Mouse (Mus musculus): ENCODE measurements at regions not wholly inside any gene's neighbourhood (a gene's known extent, or its start where the extent isn't known, plus 50 kb on each side); places are given as distances from the start of the nearest gene placed in this dataset.

DNA sequence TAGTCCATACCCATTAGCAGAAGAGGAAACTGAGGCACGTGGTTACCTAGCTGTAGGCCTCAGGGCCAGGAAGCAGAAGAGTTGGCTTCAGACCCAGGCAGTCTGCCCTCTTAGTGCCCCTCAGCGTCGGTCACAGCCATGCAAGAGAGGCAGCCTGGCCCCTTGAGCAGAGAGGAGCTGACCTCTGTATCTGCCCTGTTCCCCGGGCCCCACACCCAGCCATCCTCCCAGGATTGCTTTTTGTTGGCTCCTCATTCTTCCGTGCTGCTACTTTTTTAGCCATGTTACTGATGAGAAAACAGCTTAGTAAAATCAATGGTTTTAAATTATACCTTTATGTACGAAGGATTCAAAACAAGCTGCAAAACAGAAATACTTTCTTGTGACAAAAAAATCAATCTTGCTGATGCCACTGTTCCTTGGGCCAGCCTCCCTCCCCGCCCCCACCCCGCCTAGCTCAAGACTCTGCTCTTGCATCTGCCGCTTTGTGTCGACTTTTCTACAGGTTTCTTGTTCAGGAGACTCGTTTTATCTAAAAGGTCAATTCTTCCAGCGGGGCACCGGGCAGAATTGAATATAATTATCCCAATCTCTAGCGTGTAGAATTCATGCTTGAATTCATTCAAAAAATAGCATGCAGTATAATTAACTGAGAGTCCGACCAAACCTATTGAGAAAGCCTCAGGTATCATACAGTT is 70.8 kb downstream of the Sall1 start:
- Histone ChIP-seq H3K36me3 (replicated peaks) (no peaks in the 10 kb centered on the region), H3K9me3 (replicated peaks) (peaks cover 72% of the 10 kb centered on the region), H3K27me3 (ENCODE audit: insufficient read depth, low read length) (no peaks in the 10 kb centered on the region), H3K4me3 (ENCODE audit: low read depth, low read length) (no peak overlapping the region), H3K4me1 (ENCODE audit: insufficient read depth, low read depth, low read length) (no peaks in the 10 kb centered on the region)
- no peak for TF ChIP-seq GATA2 (IDR thresholded peaks at IDR 0.05; ENCODE audit: borderline replicate concordance, low read depth, low read length)
- no peak for TF ChIP-seq POLR2AphosphoS5 (IDR thresholded peaks at IDR 0.05; ENCODE audit: insufficient replicate concordance, low read depth, low read length)
- no peak for TF ChIP-seq CTCF (IDR thresholded peaks at IDR 0.05; ENCODE audit: low read depth, low read length)
- TF ChIP-seq GATA1 (IDR thresholded peaks at IDR 0.05; ENCODE audit: borderline replicate concordance, low read length), result no peak
- no peak for TF ChIP-seq TAL1 (conservative IDR thresholded peaks at IDR 0.05; ENCODE audit: low read depth, low read length)
- DNase-seq (ENCODE audit: low spot score), result no peak
- ATAC-seq (ENCODE audit: extremely low read depth, insufficient number of reproducible peaks, low FRiP score, poor library complexity, severe bottlenecking), result no peak

DNA sequence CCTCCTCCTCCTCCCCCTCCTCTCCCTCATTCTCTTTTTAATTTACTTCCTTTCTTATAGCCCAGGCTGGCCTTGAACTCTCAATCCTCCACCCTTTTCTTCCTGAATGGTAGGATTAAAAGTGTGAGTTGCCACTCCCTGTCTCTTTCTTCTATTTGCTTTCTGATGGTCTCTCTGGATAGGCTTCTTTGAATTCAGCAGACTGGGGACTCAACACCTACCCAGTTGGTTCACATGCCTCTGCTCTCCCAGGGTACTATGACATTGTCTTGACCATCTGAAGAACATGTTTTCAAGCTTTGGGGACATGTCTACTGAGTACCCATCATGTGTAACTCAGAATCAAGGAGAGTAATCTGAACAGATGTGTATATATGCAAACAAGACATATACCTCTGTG is 85.1 kb downstream of the Sall1 start:
- Histone ChIP-seq H3K36me3 (replicated peaks) (no peaks in the 10 kb centered on the region), H3K27me3 (ENCODE audit: insufficient read depth, low read length) (no peaks in the 10 kb centered on the region), H3K4me1 (ENCODE audit: insufficient read depth, low read depth, low read length) (no peaks in the 10 kb centered on the region), H3K4me3 (ENCODE audit: low read depth, low read length) (no peak overlapping the region), H3K9me3 (replicated peaks) (peaks cover 56% of the 10 kb centered on the region)
- ATAC-seq (ENCODE audit: extremely low read depth, insufficient number of reproducible peaks, low FRiP score, poor library complexity, severe bottlenecking), result no peak
- DNase-seq (ENCODE audit: low spot score), result no peak
- no peak for TF ChIP-seq CTCF (IDR thresholded peaks at IDR 0.05; ENCODE audit: low read depth, low read length)
- no peak for TF ChIP-seq GATA2 (IDR thresholded peaks at IDR 0.05; ENCODE audit: borderline replicate concordance, low read depth, low read length)
- TF ChIP-seq TAL1 (conservative IDR thresholded peaks at IDR 0.05; ENCODE audit: low read depth, low read length), result no peak
- TF ChIP-seq GATA1 (IDR thresholded peaks at IDR 0.05; ENCODE audit: borderline replicate concordance, low read length), result no peak
- TF ChIP-seq POLR2AphosphoS5 (IDR thresholded peaks at IDR 0.05; ENCODE audit: insufficient replicate concordance, low read depth, low read length), result no peak

- Histone ChIP-seq H3K9me3 (replicated peaks) (peaks cover 71% of the 10 kb centered on the region), H3K27me3 (ENCODE audit: insufficient read depth, low read length) (no peaks in the 10 kb centered on the region), H3K4me1 (ENCODE audit: insufficient read depth, low read depth, low read length) (no peaks in the 10 kb centered on the region), H3K4me3 (ENCODE audit: low read depth, low read length) (no peak overlapping the region), H3K36me3 (replicated peaks) (no peaks in the 10 kb centered on the region)
- DNase-seq (ENCODE audit: low spot score) (no peak), ATAC-seq (ENCODE audit: extremely low read depth, insufficient number of reproducible peaks, low FRiP score, poor library complexity, severe bottlenecking) (no peak)
- no peak for TF ChIP-seq TAL1 (conservative IDR thresholded peaks at IDR 0.05; ENCODE audit: low read depth, low read length)
- TF ChIP-seq CTCF (IDR thresholded peaks at IDR 0.05; ENCODE audit: low read depth, low read length), result no peak
- no peak for TF ChIP-seq GATA2 (IDR thresholded peaks at IDR 0.05; ENCODE audit: borderline replicate concordance, low read depth, low read length)
- no peak for TF ChIP-seq POLR2AphosphoS5 (IDR thresholded peaks at IDR 0.05; ENCODE audit: insufficient replicate concordance, low read depth, low read length)
- TF ChIP-seq GATA1 (IDR thresholded peaks at IDR 0.05; ENCODE audit: borderline replicate concordance, low read length), result no peak
These were observed 90.8 kb downstream of the Sall1 start for GRCm38 (mm10) chr8:88953178-88953577.

DNA sequence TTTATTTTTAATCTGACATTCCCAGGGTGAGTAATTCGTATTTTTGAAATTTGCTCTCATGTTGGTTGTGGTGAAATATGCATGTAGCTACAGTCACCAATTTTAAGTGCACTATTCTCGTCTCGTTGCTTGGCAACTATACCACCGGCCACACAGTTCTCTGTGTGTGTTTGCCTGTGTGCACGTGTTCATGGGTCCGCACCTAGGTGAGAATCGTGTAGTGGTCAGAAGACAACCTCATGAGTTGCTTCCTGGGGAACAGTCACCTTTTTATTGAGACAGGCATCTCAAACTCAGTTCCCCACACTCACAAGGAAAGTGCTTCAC is 92.2 kb downstream of the Sall1 start:
- TF ChIP-seq GATA2 (IDR thresholded peaks at IDR 0.05; ENCODE audit: borderline replicate concordance, low read depth, low read length) (no peak), CTCF (IDR thresholded peaks at IDR 0.05; ENCODE audit: low read depth, low read length) (no peak), GATA1 (IDR thresholded peaks at IDR 0.05; ENCODE audit: borderline replicate concordance, low read length) (no peak), TAL1 (conservative IDR thresholded peaks at IDR 0.05; ENCODE audit: low read depth, low read length) (no peak), POLR2AphosphoS5 (IDR thresholded peaks at IDR 0.05; ENCODE audit: insufficient replicate concordance, low read depth, low read length) (no peak)
- Histone ChIP-seq H3K27me3 (ENCODE audit: insufficient read depth, low read length) (no peaks in the 10 kb centered on the region), H3K4me1 (ENCODE audit: insufficient read depth, low read depth, low read length) (no peaks in the 10 kb centered on the region), H3K4me3 (ENCODE audit: low read depth, low read length) (no peak overlapping the region), H3K36me3 (replicated peaks) (no peaks in the 10 kb centered on the region), H3K9me3 (replicated peaks) (peaks cover 69% of the 10 kb centered on the region)
- ATAC-seq (ENCODE audit: extremely low read depth, insufficient number of reproducible peaks, low FRiP score, poor library complexity, severe bottlenecking), result no peak
- no peak for DNase-seq (ENCODE audit: low spot score)

DNA sequence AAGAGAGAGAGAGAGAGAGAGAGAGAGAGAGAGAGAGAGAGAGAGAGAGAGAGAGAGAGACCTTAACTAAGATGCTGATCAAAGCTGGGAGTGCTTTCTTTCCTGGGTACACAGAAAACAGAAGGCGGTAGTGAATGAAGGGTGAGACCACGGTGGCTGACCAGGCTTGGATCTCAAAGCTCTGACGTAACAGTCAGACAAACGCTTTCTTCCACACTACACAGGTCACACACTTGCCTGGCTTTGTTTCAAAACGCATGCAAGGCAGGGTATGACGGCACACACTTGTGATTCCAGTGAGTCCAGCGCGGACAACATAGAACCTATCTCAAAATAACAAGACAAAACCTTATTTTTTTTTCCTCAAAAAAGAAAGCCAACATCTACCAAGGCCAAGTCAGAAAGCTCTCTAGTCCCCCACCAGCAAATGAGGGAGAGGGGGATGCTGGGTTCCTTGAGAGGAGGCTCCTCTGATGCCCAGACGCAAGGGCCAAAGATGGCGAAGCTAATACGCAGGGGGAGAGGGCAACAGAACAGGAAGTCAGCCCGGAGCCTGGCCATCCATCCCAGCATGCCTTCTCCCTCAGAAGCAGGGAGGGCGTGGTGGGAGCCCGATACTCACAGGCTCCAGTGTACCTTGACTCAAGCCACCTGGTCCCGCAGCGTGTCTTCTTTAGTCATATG is 92.7 kb downstream of the Sall1 start:
- TF ChIP-seq GATA2 (IDR thresholded peaks at IDR 0.05; ENCODE audit: borderline replicate concordance, low read depth, low read length) (no peak), CTCF (IDR thresholded peaks at IDR 0.05; ENCODE audit: low read depth, low read length) (no peak), TAL1 (conservative IDR thresholded peaks at IDR 0.05; ENCODE audit: low read depth, low read length) (no peak), GATA1 (IDR thresholded peaks at IDR 0.05; ENCODE audit: borderline replicate concordance, low read length) (no peak), POLR2AphosphoS5 (IDR thresholded peaks at IDR 0.05; ENCODE audit: insufficient replicate concordance, low read depth, low read length) (no peak)
- H3K9me3 ChIP-seq (replicated peaks), result peaks cover 70% of the 10 kb centered on the region

GRCm38 (mm10) chr8:88949975-88950374 is 94.0 kb downstream of the Sall1 start:
- DNase-seq (ENCODE audit: low spot score), result no peak
- H3K9me3 ChIP-seq (replicated peaks), result peaks cover 67% of the 10 kb centered on the region

More for the DNA sequence above, 92.7 kb downstream of the Sall1 start:
- DNase-seq (ENCODE audit: low spot score) (no peak), ATAC-seq (ENCODE audit: extremely low read depth, insufficient number of reproducible peaks, low FRiP score, poor library complexity, severe bottlenecking) (no peak)
- Histone ChIP-seq H3K36me3 (replicated peaks) (no peaks in the 10 kb centered on the region), H3K4me1 (ENCODE audit: insufficient read depth, low read depth, low read length) (no peaks in the 10 kb centered on the region), H3K4me3 (ENCODE audit: low read depth, low read length) (no peak overlapping the region), H3K27me3 (ENCODE audit: insufficient read depth, low read length) (no peaks in the 10 kb centered on the region)

More at GRCm38 (mm10) chr8:88949975-88950374, 94.0 kb downstream of the Sall1 start:
- H3K36me3 ChIP-seq (replicated peaks), result no peaks in the 10 kb centered on the region
- TF ChIP-seq GATA1 (IDR thresholded peaks at IDR 0.05; ENCODE audit: borderline replicate concordance, low read length), result no peak
- no peak for TF ChIP-seq CTCF (IDR thresholded peaks at IDR 0.05; ENCODE audit: low read depth, low read length)
- no peak for TF ChIP-seq TAL1 (conservative IDR thresholded peaks at IDR 0.05; ENCODE audit: low read depth, low read length)
- TF ChIP-seq POLR2AphosphoS5 (IDR thresholded peaks at IDR 0.05; ENCODE audit: insufficient replicate concordance, low read depth, low read length), result no peak
- TF ChIP-seq GATA2 (IDR thresholded peaks at IDR 0.05; ENCODE audit: borderline replicate concordance, low read depth, low read length), result no peak
- no peaks in the 10 kb centered on the region for H3K4me1 ChIP-seq (ENCODE audit: insufficient read depth, low read depth, low read length)
- no peak overlapping the region for H3K4me3 ChIP-seq (ENCODE audit: low read depth, low read length)
- no peaks in the 10 kb centered on the region for H3K27me3 ChIP-seq (ENCODE audit: insufficient read depth, low read length)
- no peak for ATAC-seq (ENCODE audit: extremely low read depth, insufficient number of reproducible peaks, low FRiP score, poor library complexity, severe bottlenecking)

Measured in G1E (cell line).